Mouse (Mus musculus) MEL (cell line): Measurements from ENCODE around the gene Adamts15. TPM values are rescaled to one million over a fixed set of nuclear protein-coding genes. Genes with fewer than 3 reads are reported as not detected.

Experiments
- DNase-seq: peaks from one replicate; pipeline ENCODE4 v3.0.0; 2011; ENCODE audit warnings: low read depth, low spot score
- H3K27ac ChIP-seq: 2 replicates; pipeline ENCODE4 v1.5.1; 2012; ENCODE audit warnings: low read depth, mild to moderate bottlenecking, control low read depth, low read length, moderate library complexity; ENCODE audit not compliant: control insufficient read depth
- H3K27me3 ChIP-seq, 2 experiments: fragments of 150-350 bp in 1 of 2; sonication (generic) in 1 of 2; 2 replicates each; pipeline ENCODE4 v1.6.1; 2012; ENCODE audit warnings: low read length in 2 of 2, mild to moderate bottlenecking in 2 of 2, improper control_type of control experiment in 1 of 2, moderate library complexity in 1 of 2; ENCODE audit not compliant: insufficient read depth in 2 of 2, control insufficient read depth in 1 of 2
- H3K36me3 ChIP-seq, 2 experiments: 2 replicates each; pipeline ENCODE4 v1.6.1; 2012 to 2014; ENCODE audit warnings: low read length in 2 of 2, improper control_type of control experiment in 1 of 2, inconsistent platforms in 1 of 2, mild to moderate bottlenecking in 1 of 2; ENCODE audit not compliant: insufficient read depth in 2 of 2, control insufficient read depth in 1 of 2
- H3K4me1 ChIP-seq, 2 experiments: fragments of 150-350 bp in 1 of 2; sonication (generic) in 1 of 2; 2 replicates each; pipeline ENCODE4 v1.6.1; 2012; ENCODE audit warnings: low read length in 2 of 2, improper control_type of control experiment in 1 of 2, mild to moderate bottlenecking in 1 of 2; ENCODE audit not compliant: insufficient read depth in 2 of 2, control insufficient read depth in 1 of 2
- H3K4me3 ChIP-seq, 2 experiments: fragments of 150-350 bp in 1 of 2; sonication (generic) in 1 of 2; 2 replicates each; pipeline ENCODE4 v1.5.1; 2012; ENCODE audit warnings: low read depth in 2 of 2, low read length in 2 of 2, mild to moderate bottlenecking in 2 of 2, moderate library complexity in 2 of 2, control low read depth in 1 of 2, improper control_type of control experiment in 1 of 2; ENCODE audit not compliant: control insufficient read depth in 1 of 2, insufficient read depth in 1 of 2
- H3K79me2 ChIP-seq: 2 replicates; pipeline ENCODE4 v1.6.1; 2012; ENCODE audit warnings: mild to moderate bottlenecking, low read length, moderate library complexity; ENCODE audit not compliant: control insufficient read depth, poor library complexity, insufficient read depth
- H3K9ac ChIP-seq: 2 replicates; pipeline ENCODE4 v1.6.1; 2012; ENCODE audit warnings: low read depth, mild to moderate bottlenecking, control low read depth, low read length, moderate library complexity; ENCODE audit not compliant: control insufficient read depth, poor library complexity, severe bottlenecking
- H3K9me3 ChIP-seq: fragments of 150-350 bp; sonication (generic); replicated peaks from 2 replicates; pipeline ENCODE4 v1.6.1; 2012; ENCODE audit warnings: mild to moderate bottlenecking, low read length, improper control_type of control experiment, moderate library complexity; ENCODE audit not compliant: insufficient read depth
- CHD1 ChIP-seq: IDR thresholded peaks from 2 replicates; pipeline ENCODE4 v1.6.1; 2012; ENCODE audit warnings: low read depth, mild to moderate bottlenecking, inconsistent platforms, low read length, improper control_type of control experiment
- CTCF ChIP-seq, 3 experiments: IDR thresholded peaks in 2 of 3; conservative IDR thresholded peaks in 1 of 3; 2 replicates each; pipeline ENCODE4 v1.5.1; 2011 to 2012; ENCODE audit warnings: low read length in 3 of 3, low read depth in 2 of 3, mild to moderate bottlenecking in 2 of 3, improper control_type of control experiment in 1 of 3, inconsistent platforms in 1 of 3, mixed read lengths in 1 of 3, moderate library complexity in 1 of 3; ENCODE audit not compliant: control insufficient read depth in 1 of 3, insufficient read depth in 1 of 3, poor library complexity in 1 of 3, severe bottlenecking in 1 of 3
- ELF1 ChIP-seq: IDR thresholded peaks from 2 replicates; pipeline ENCODE4 v1.6.1; 2014; ENCODE audit warnings: low read depth, mild to moderate bottlenecking, inconsistent platforms, low read length, improper control_type of control experiment, moderate library complexity
- ETS1 ChIP-seq: IDR thresholded peaks from 2 replicates; pipeline ENCODE4 v1.6.1; 2012; ENCODE audit warnings: low read depth, mild to moderate bottlenecking, inconsistent platforms, low read length, improper control_type of control experiment, moderate library complexity
- HCFC1 ChIP-seq: IDR thresholded peaks from 2 replicates; pipeline ENCODE4 v1.6.1; 2012; ENCODE audit warnings: low read depth, mild to moderate bottlenecking, inconsistent platforms, low read length, improper control_type of control experiment, moderate library complexity
- JUND ChIP-seq: IDR thresholded peaks from 2 replicates; pipeline ENCODE4 v1.6.1; 2011; ENCODE audit warnings: low read depth, mild to moderate bottlenecking, improper control_type of control experiment, low read length
- KAT2A ChIP-seq: conservative IDR thresholded peaks from 2 replicates; pipeline ENCODE4 v1.6.1; 2012; ENCODE audit warnings: low read depth, low read length, improper control_type of control experiment, inconsistent platforms
- MAFK ChIP-seq: IDR thresholded peaks from 2 replicates; pipeline ENCODE4 v1.6.1; 2011; ENCODE audit warnings: low read depth, mild to moderate bottlenecking, low read length, improper control_type of control experiment, borderline replicate concordance
- MAX ChIP-seq: IDR thresholded peaks from 2 replicates; pipeline ENCODE4 v1.6.1; 2011; ENCODE audit warnings: low read length, improper control_type of control experiment
- MYC ChIP-seq: IDR thresholded peaks from 2 replicates; pipeline ENCODE4 v1.6.1; 2011; ENCODE audit warnings: low read depth, mild to moderate bottlenecking, low read length, improper control_type of control experiment, moderate library complexity
- NELFE ChIP-seq: IDR thresholded peaks from 2 replicates; pipeline ENCODE4 v1.6.1; 2011; ENCODE audit warnings: low read depth, low read length, improper control_type of control experiment
- NRF1 ChIP-seq: IDR thresholded peaks from 2 replicates; pipeline ENCODE4 v1.6.1; 2014; ENCODE audit warnings: low read depth, mild to moderate bottlenecking, inconsistent platforms, low read length, improper control_type of control experiment, moderate library complexity; ENCODE audit not compliant: poor library complexity, insufficient read depth, severe bottlenecking
- POLR2A ChIP-seq, 2 experiments: IDR thresholded peaks; 2 replicates each; pipeline ENCODE4 v1.6.1; 2011 to 2012; ENCODE audit warnings: low read length in 2 of 2, mild to moderate bottlenecking in 2 of 2, control low read depth in 1 of 2, improper control_type of control experiment in 1 of 2, low read depth in 1 of 2, moderate library complexity in 1 of 2; ENCODE audit not compliant: control insufficient read depth in 1 of 2, insufficient read depth in 1 of 2, poor library complexity in 1 of 2
- POLR2AphosphoS2 ChIP-seq: IDR thresholded peaks from 2 replicates; pipeline ENCODE4 v1.6.1; 2011; ENCODE audit warnings: low read length, improper control_type of control experiment
- RAD21 ChIP-seq: IDR thresholded peaks from 2 replicates; pipeline ENCODE4 v1.6.1; 2011; ENCODE audit warnings: mild to moderate bottlenecking, low read depth, low read length, improper control_type of control experiment
- RCOR1 ChIP-seq: IDR thresholded peaks from 2 replicates; pipeline ENCODE4 v1.6.1; 2012; ENCODE audit warnings: low read depth, mild to moderate bottlenecking, inconsistent platforms, low read length, improper control_type of control experiment
- SIN3A ChIP-seq: IDR thresholded peaks from 2 replicates; pipeline ENCODE4 v1.6.1; 2012; ENCODE audit warnings: low read length, improper control_type of control experiment, inconsistent platforms
- SMC3 ChIP-seq: IDR thresholded peaks from 2 replicates; pipeline ENCODE4 v1.6.1; 2011; ENCODE audit warnings: low read depth, low read length, improper control_type of control experiment
- TCF12 ChIP-seq: IDR thresholded peaks from 2 replicates; pipeline ENCODE4 v1.6.1; 2014; ENCODE audit warnings: low read depth, mild to moderate bottlenecking, inconsistent platforms, low read length, improper control_type of control experiment, moderate library complexity
- USF1 ChIP-seq: IDR thresholded peaks from 2 replicates; pipeline ENCODE4 v1.6.1; 2014; ENCODE audit warnings: low read depth, mild to moderate bottlenecking, inconsistent platforms, low read length, improper control_type of control experiment, moderate library complexity
- USF2 ChIP-seq, 2 experiments: IDR thresholded peaks; 2 replicates each; pipeline ENCODE4 v1.6.1; 2011 to 2012; ENCODE audit warnings: improper control_type of control experiment in 2 of 2, low read length in 2 of 2, borderline replicate concordance in 1 of 2, inconsistent platforms in 1 of 2, low read depth in 1 of 2, mild to moderate bottlenecking in 1 of 2; ENCODE audit not compliant: insufficient read depth in 1 of 2
- ZKSCAN1 ChIP-seq: IDR thresholded peaks from 2 replicates; pipeline ENCODE4 v1.6.1; 2012; ENCODE audit warnings: low read depth, mild to moderate bottlenecking, inconsistent platforms, low read length, improper control_type of control experiment, moderate library complexity
- polyA plus RNA-seq, 2 experiments: library from polyadenylated mRNA; stranded (reverse) in 1 of 2; unstranded in 1 of 2; fragments of >175 nt in 1 of 2; fragments of >200 nt in 1 of 2; gene quantifications; 2 replicates each; pipeline versions ENCODE4 v1.2.1 to v1.2.4; 2012; ENCODE audit warnings: low replicate concordance in 2 of 2, low read depth in 1 of 2; ENCODE audit not compliant: insufficient read length in 2 of 2, insufficient read depth in 1 of 2, missing spikeins in 1 of 2
- total RNA-seq: library from RNA; depleted of rRNA; stranded (reverse); fragments of 300-350 nt; gene quantifications from 2 replicates; pipeline ENCODE4 v1.2.3, GENCODE M21; 2012

Adamts15 gene
- total and polyA plus RNA-seq, 3 experiments, result 0.07 TPM; not detected in 2

DNA sequence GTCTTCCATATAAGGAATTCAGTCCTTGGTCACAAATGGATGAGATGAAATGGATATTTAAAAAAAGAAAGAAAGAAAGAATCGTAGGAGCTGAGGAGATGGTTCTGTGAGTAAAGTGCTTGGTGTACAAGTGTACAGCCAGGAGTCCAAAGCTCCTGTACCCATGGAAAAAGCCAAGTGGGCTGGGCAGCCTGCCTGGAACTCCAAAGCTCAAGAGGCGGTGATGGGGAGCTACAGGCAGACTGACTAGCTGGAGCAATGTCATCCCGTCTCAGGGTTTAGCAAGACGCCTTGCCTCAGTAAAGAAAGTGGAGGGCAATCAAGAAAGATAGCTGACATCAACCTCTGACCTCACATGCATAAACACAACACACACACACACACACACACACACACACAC is 41.5 kb upstream of the Adamts15 start:
- Histone ChIP-seq H3K27me3 (no peaks in the 10 kb centered on the region), H3K36me3 (no peaks in the 10 kb centered on the region), H3K9ac (no peak overlapping the region), H3K79me2 (no peaks in the 10 kb centered on the region), H3K27ac (no peak overlapping the region), H3K4me1 (no peaks in the 10 kb centered on the region), H3K4me3 (no peak overlapping the region), H3K9me3 (no peaks in the 10 kb centered on the region)
- TF ChIP-seq JUND, result no peak
- no peak for TF ChIP-seq ELF1
- TF ChIP-seq CHD1, result no peak
- no peak for TF ChIP-seq NELFE
- no peak for TF ChIP-seq MYC
- TF ChIP-seq POLR2A (IDR thresholded peaks at IDR 0.05; ENCODE audit: control insufficient read depth in 1 of 2, insufficient read depth in 1 of 2, low read depth in 1 of 2, low read length in 2 of 2, poor library complexity in 1 of 2), result no peak
- no peak for TF ChIP-seq POLR2AphosphoS2
- no peak for TF ChIP-seq ETS1
- TF ChIP-seq USF1, result no peak
- TF ChIP-seq, all 39 proteins: peak for 0
- DNase-seq, result no peak

DNA sequence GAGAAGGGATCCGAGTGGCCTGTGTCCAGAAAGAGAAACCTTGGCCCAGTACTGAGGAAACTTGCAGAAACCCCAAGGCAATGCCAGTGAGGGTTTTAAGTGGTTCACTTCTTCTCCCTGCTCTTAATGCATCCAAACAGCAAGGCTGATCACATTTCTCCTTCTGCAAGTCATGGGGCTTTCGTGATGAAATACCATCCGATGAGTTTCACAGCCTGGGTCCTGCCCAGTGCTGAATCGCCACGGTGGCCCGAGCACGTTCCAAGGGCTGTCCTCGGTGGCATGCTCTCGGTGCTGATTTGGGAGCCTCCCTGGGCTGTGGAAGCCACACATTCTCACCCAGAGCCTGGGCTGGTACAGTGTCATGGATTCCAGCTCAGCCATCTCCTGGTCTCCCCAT is 33.0 kb upstream of the Adamts15 start:
- no peak overlapping the region for H3K4me3 ChIP-seq
- no peak for DNase-seq

DNA sequence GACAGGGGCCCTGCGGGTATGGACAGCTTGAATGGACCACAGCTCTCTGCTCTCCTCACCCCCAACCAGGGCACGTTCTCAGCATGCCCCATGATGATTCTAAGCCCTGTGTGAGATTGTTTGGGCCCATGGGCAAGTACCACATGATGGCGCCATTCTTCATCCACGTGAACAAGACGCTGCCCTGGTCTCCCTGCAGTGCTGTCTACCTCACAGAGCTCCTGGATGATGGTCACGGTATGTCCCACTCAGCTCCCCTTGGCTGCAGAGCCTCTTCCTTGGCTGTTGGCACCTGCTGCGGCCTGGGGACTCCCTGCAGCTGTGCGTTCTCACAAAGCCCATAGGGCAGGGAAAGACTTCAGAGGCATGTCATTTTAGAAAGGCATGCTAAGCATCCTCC is 31.0 kb upstream of the Adamts15 start:
- Histone ChIP-seq H3K4me3 (no peak overlapping the region), H3K79me2 (no peaks in the 10 kb centered on the region), H3K9ac (no peak overlapping the region), H3K36me3 (no peaks in the 10 kb centered on the region), H3K27ac (no peak overlapping the region), H3K27me3 (no peaks in the 10 kb centered on the region), H3K9me3 (no peaks in the 10 kb centered on the region), H3K4me1 (no peaks in the 10 kb centered on the region)
- TF ChIP-seq SIN3A (no peak), SMC3 (peak; percentile 54), RAD21 (peak; percentile 25), MYC (no peak), CTCF (IDR thresholded peaks at IDR 0.05 in 2 of 3, conservative IDR thresholded peaks at IDR 0.05 in 1 of 3; ENCODE audit: control insufficient read depth in 1 of 3, insufficient read depth in 1 of 3, low read depth in 2 of 3, low read length in 3 of 3, poor library complexity in 1 of 3, severe bottlenecking in 1 of 3) (peak in 2 of 3 experiments; percentile 42 to 47; a peak in 4 of 6 replicates)
- no peak for DNase-seq

More for the DNA sequence above, 33.0 kb upstream of the Adamts15 start:
- no peaks in the 10 kb centered on the region for H3K36me3 ChIP-seq
- TF ChIP-seq NRF1 (no peak), TCF12 (no peak), RCOR1 (no peak), USF2 (IDR thresholded peaks at IDR 0.05; ENCODE audit: borderline replicate concordance in 1 of 2, insufficient read depth in 1 of 2, low read depth in 1 of 2, low read length in 2 of 2) (no peak), NELFE (no peak), KAT2A (no peak), HCFC1 (no peak), MAX (no peak), ZKSCAN1 (no peak), POLR2AphosphoS2 (no peak), MAFK (no peak)
- no peak overlapping the region for H3K9ac ChIP-seq
- H3K27me3 ChIP-seq, result no peaks in the 10 kb centered on the region
- H3K27ac ChIP-seq, result no peak overlapping the region
- no peaks in the 10 kb centered on the region for H3K4me1 ChIP-seq
- H3K79me2 ChIP-seq, result no peaks in the 10 kb centered on the region
- H3K9me3 ChIP-seq, result no peaks in the 10 kb centered on the region
